Mouse (Mus musculus) stomach, embryonic 15.5 days (tissue): ENCODE data around the gene Comt. TPM values are rescaled to one million over a fixed set of nuclear protein-coding genes. Genes with fewer than 3 reads are reported as not detected.

Experiments used
- ATAC-seq: fragments of 200-750 bp; cut with Nextera tagmentation; 2 replicates; pipeline ENCODE4 v1.8.0; 2017; ENCODE audit warnings: low read depth, moderate number of reproducible peaks, moderate TSS enrichment; ENCODE audit not compliant: insufficient read depth, low FRiP score
- H3K27ac ChIP-seq: fragments of 300-500 bp; sonication (generic); 2 replicates; pipeline ENCODE4 v1.5.1; 2015; ENCODE audit warnings: mild to moderate bottlenecking, inconsistent platforms
- H3K27me3 ChIP-seq: fragments of 300-500 bp; sonication (generic); replicated peaks from 2 replicates; pipeline ENCODE4 v1.6.1; 2015; ENCODE audit warnings: inconsistent platforms
- H3K36me3 ChIP-seq: fragments of 300-500 bp; sonication (generic); 2 replicates; pipeline ENCODE4 v1.6.1; 2015; ENCODE audit warnings: inconsistent platforms
- H3K4me1 ChIP-seq: fragments of 300-500 bp; sonication (generic); 2 replicates; pipeline ENCODE4 v1.6.1; 2015; ENCODE audit warnings: inconsistent platforms
- H3K4me2 ChIP-seq: fragments of 300-500 bp; sonication (generic); 2 replicates; pipeline ENCODE4 v1.6.1; 2015; ENCODE audit warnings: mild to moderate bottlenecking, inconsistent platforms
- H3K4me3 ChIP-seq: fragments of 300-500 bp; sonication (generic); replicated peaks from 2 replicates; pipeline ENCODE4 v1.5.1; 2015; ENCODE audit warnings: inconsistent platforms
- H3K9ac ChIP-seq: fragments of 300-500 bp; sonication (generic); 2 replicates; pipeline ENCODE4 v1.6.1; 2015; ENCODE audit warnings: inconsistent platforms
- H3K9me3 ChIP-seq: fragments of 300-500 bp; sonication (generic); 2 replicates; pipeline ENCODE4 v1.6.1; 2016; ENCODE audit warnings: inconsistent platforms
- WGBS: fragments of 180-500 bp; shearing (Covaris S2); methylation state at CpG from one replicate; pipeline ENCODE4 v1.1.7; 2015; 5-methylcytosine and 5-hydroxymethylcytosine counted together
- polyA plus RNA-seq: library from polyadenylated mRNA; unstranded; fragments of >200 nt; fragmentation: Nextera tagmentation; extraction: Ambion mirVana; gene quantifications from 2 replicates; pipeline ENCODE4 v1.2.1, GENCODE M21; 2015

Comt gene
- polyA plus RNA-seq, 1 experiment from 2014 or later: 101 TPM

GRCm38 (mm10) chr16:18459335-18459954 is 32.8 kb upstream of the Comt start:
- Histone ChIP-seq H3K4me3 (no peak overlapping the region), H3K27ac (no peak overlapping the region), H3K36me3 (no peaks in the 10 kb centered on the region), H3K9me3 (no peaks in the 10 kb centered on the region), H3K4me2 (peak overlapping the region; percentile 13; the same call in 1 of the 2 replicates), H3K9ac (no peak overlapping the region), H3K27me3 (no peaks in the 10 kb centered on the region), H3K4me1 (peaks cover 16% of the 10 kb centered on the region)
- WGBS: 10% methylated on average over 12 of the region's 12 CpGs
- ATAC-seq: no peak

GRCm38 (mm10) chr16:18458661-18459060 is 32.0 kb upstream of the Comt start:
- no peak overlapping the region for H3K9ac ChIP-seq

GRCm38 (mm10) chr16:18455407-18455806 is 28.8 kb upstream of the Comt start:
- Histone ChIP-seq H3K27ac (no peak overlapping the region), H3K4me3 (no peak overlapping the region), H3K4me2 (no peak overlapping the region), H3K27me3 (no peaks in the 10 kb centered on the region), H3K4me1 (peaks cover 14% of the 10 kb centered on the region), H3K9ac (no peak overlapping the region), H3K36me3 (no peaks in the 10 kb centered on the region; the same call in 1 of the 2 replicates), H3K9me3 (no peaks in the 10 kb centered on the region)
- WGBS: 89% methylated on average over 6 of the region's 6 CpGs
- ATAC-seq: no peak

More at GRCm38 (mm10) chr16:18458661-18459060, 32.0 kb upstream of the Comt start:
- Histone ChIP-seq H3K27ac (no peak overlapping the region), H3K4me2 (no peak overlapping the region), H3K27me3 (no peaks in the 10 kb centered on the region), H3K9me3 (no peaks in the 10 kb centered on the region), H3K4me1 (peaks cover 14% of the 10 kb centered on the region), H3K36me3 (no peaks in the 10 kb centered on the region), H3K4me3 (no peak overlapping the region)
- no peak for ATAC-seq

- no peak overlapping the region for H3K4me3 ChIP-seq
- peaks cover 4% of the 10 kb centered on the region; the same call in 1 of the 2 replicates for H3K36me3 ChIP-seq
- peaks cover under 1% of the 10 kb centered on the region; the same call in 1 of the 2 replicates for H3K4me1 ChIP-seq
- no peak overlapping the region for H3K9ac ChIP-seq
- H3K4me2 ChIP-seq: no peak overlapping the region
- H3K9me3 ChIP-seq: no peaks in the 10 kb centered on the region
- no peak for ATAC-seq
- no peaks in the 10 kb centered on the region for H3K27me3 ChIP-seq
- H3K27ac ChIP-seq: no peak overlapping the region
- 50% methylated on average over 5 of the region's 5 CpGs for WGBS
These were observed 27.2 kb upstream of the Comt start for GRCm38 (mm10) chr16:18453846-18454245.

GRCm38 (mm10) chr16:18452361-18452862 is 25.8 kb upstream of the Comt start:
- Histone ChIP-seq H3K9ac (no peak overlapping the region), H3K4me1 (0 out of 2 replicates have a peak, but pooled peaks cover 8% of the 10 kb centered on the region), H3K4me3 (no peak overlapping the region), H3K27ac (no peak overlapping the region), H3K9me3 (no peaks in the 10 kb centered on the region), H3K27me3 (no peaks in the 10 kb centered on the region), H3K4me2 (no peak overlapping the region), H3K36me3 (peaks cover 4% of the 10 kb centered on the region; the same call in 1 of the 2 replicates)
- 84% methylated on average over 8 of the region's 8 CpGs for WGBS
- ATAC-seq: no peak

- WGBS: 55% methylated on average over 9 of the region's 9 CpGs
- ATAC-seq: no peak
- Histone ChIP-seq H3K36me3 (peaks cover 4% of the 10 kb centered on the region; the same call in 1 of the 2 replicates), H3K27ac (no peak overlapping the region), H3K9ac (no peak overlapping the region), H3K4me3 (no peak overlapping the region), H3K4me1 (0 out of 2 replicates have a peak, but pooled peaks cover 8% of the 10 kb centered on the region), H3K27me3 (no peaks in the 10 kb centered on the region), H3K4me2 (no peak overlapping the region), H3K9me3 (no peaks in the 10 kb centered on the region)
These were observed 25.0 kb upstream of the Comt start for GRCm38 (mm10) chr16:18451486-18452181.

GRCm38 (mm10) chr16:18449005-18449404 is 22.4 kb upstream of the Comt start:
- WGBS: 87% methylated on average over 4 of the region's 4 CpGs
- H3K9me3 ChIP-seq: no peaks in the 10 kb centered on the region
- no peak overlapping the region for H3K27ac ChIP-seq
- no peak overlapping the region for H3K4me2 ChIP-seq
- H3K36me3 ChIP-seq: peaks cover 4% of the 10 kb centered on the region; the same call in 1 of the 2 replicates
- ATAC-seq: no peak
- no peaks in the 10 kb centered on the region for H3K27me3 ChIP-seq
- no peak overlapping the region for H3K4me3 ChIP-seq
- H3K4me1 ChIP-seq: 0 out of 2 replicates have a peak, but pooled peaks cover 8% of the 10 kb centered on the region
- no peak overlapping the region for H3K9ac ChIP-seq

- Histone ChIP-seq H3K27me3 (no peaks in the 10 kb centered on the region), H3K36me3 (peaks cover 4% of the 10 kb centered on the region; the same call in 1 of the 2 replicates), H3K4me2 (no peak overlapping the region), H3K9ac (no peak overlapping the region), H3K27ac (no peak overlapping the region), H3K9me3 (no peaks in the 10 kb centered on the region), H3K4me3 (no peak overlapping the region), H3K4me1 (0 out of 2 replicates have a peak, but pooled peaks cover 8% of the 10 kb centered on the region)
- no peak for ATAC-seq
- 30% methylated on average over 6 of the region's 6 CpGs for WGBS
These were observed 21.5 kb upstream of the Comt start for GRCm38 (mm10) chr16:18448104-18448503.

GRCm38 (mm10) chr16:18447243-18447642 is 20.6 kb upstream of the Comt start:
- peaks cover 4% of the 10 kb centered on the region; the same call in 1 of the 2 replicates for H3K36me3 ChIP-seq
- H3K4me3 ChIP-seq: no peak overlapping the region
- no peak overlapping the region for H3K4me2 ChIP-seq
- H3K9me3 ChIP-seq: no peaks in the 10 kb centered on the region
- no peak overlapping the region for H3K9ac ChIP-seq
- ATAC-seq: no peak
- H3K4me1 ChIP-seq: 0 out of 2 replicates have a peak, but pooled peaks cover 8% of the 10 kb centered on the region
- H3K27ac ChIP-seq: no peak overlapping the region
- no peaks in the 10 kb centered on the region for H3K27me3 ChIP-seq

- peak; percentile 75 for ATAC-seq
- H3K36me3 ChIP-seq: no peaks in the 10 kb centered on the region
- WGBS: 21% methylated on average over 8 of the region's 8 CpGs
- no peak overlapping the region for H3K9ac ChIP-seq
- no peaks in the 10 kb centered on the region for H3K27me3 ChIP-seq
- no peak overlapping the region for H3K27ac ChIP-seq
- H3K9me3 ChIP-seq: no peaks in the 10 kb centered on the region
- H3K4me1 ChIP-seq: 0 out of 2 replicates have a peak, but pooled peaks cover 4% of the 10 kb centered on the region
- H3K4me3 ChIP-seq: no peak overlapping the region
- H3K4me2 ChIP-seq: no peak overlapping the region
These were observed 16.8 kb upstream of the Comt start for GRCm38 (mm10) chr16:18443385-18443841.

- Histone ChIP-seq H3K4me1 (no peaks in the 10 kb centered on the region), H3K4me2 (no peak overlapping the region), H3K36me3 (peaks cover 12% of the 10 kb centered on the region), H3K4me3 (no peak overlapping the region), H3K9me3 (no peaks in the 10 kb centered on the region), H3K27ac (no peak overlapping the region), H3K27me3 (no peaks in the 10 kb centered on the region), H3K9ac (no peak overlapping the region)
- WGBS: 81% methylated on average over 6 of the region's 6 CpGs
- ATAC-seq: no peak
These were observed 9.5 kb upstream of the Comt start for GRCm38 (mm10) chr16:18436128-18436527.

- WGBS: 86% methylated on average over 5 of the region's 5 CpGs
- no peak overlapping the region for H3K27ac ChIP-seq
- no peaks in the 10 kb centered on the region for H3K27me3 ChIP-seq
- no peak for ATAC-seq
- H3K4me1 ChIP-seq: no peaks in the 10 kb centered on the region; the same call in 1 of the 2 replicates
- H3K9ac ChIP-seq: no peak overlapping the region
- H3K4me2 ChIP-seq: no peak overlapping the region
- no peak overlapping the region for H3K4me3 ChIP-seq
- H3K9me3 ChIP-seq: no peaks in the 10 kb centered on the region
- H3K36me3 ChIP-seq: peaks cover 12% of the 10 kb centered on the region
These were observed 6.8 kb upstream of the Comt start for GRCm38 (mm10) chr16:18433341-18433920.
